Mouse (Mus musculus) small intestine, adult 2 months (tissue): ENCODE measurements around the gene Bcl2l15.
"Not testable (repeated sequence)": the region's sequence is repeated elsewhere in the genome, so short reads cannot be mapped to it uniquely, and the experiment has no call there.

Experiments
- CTCF ChIP-seq: fragments of 200-500 bp; IDR thresholded peaks from 2 replicates; pipeline ENCODE4 v1.5.1; 2012; ENCODE audit warnings: low read depth, mild to moderate bottlenecking, control low read depth, inconsistent platforms, low read length, moderate library complexity, mixed read lengths; ENCODE audit not compliant: insufficient replicate concordance, insufficient read length; ENCODE audit errors: extremely low read depth
- POLR2A ChIP-seq: fragments of 200-500 bp; IDR thresholded peaks from 2 replicates; pipeline ENCODE4 v1.6.1; 2012; ENCODE audit warnings: low read depth, mild to moderate bottlenecking, control low read depth, inconsistent platforms, low read length, moderate library complexity

DNA sequence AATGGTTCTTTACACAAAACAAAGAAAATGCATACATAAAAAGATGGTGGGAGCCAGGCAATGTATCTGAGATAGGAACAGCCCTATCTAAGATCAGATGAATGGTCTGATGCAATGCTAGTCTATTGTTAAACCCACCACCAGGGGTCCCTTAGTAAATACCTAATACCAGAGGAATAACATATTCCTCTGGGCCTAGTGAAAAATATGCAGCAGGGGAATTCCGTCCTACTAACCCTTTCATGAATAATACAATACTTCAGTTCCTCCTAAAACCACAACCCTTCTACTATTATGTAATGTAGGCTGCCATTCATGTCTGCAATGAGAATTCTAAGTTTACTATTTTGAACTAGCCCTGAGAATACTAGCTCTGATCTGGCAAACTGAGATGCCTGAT lies 1.7 kb upstream of the Bcl2l15 start:
- not testable (repeated sequence) for TF ChIP-seq POLR2A, CTCF
